In genomic region chr2:20939367-20939766, GRCm38 (mm10) we compare ENCODE assay signal across 10 mouse cellular contexts. TPM values are rescaled to one million over a fixed set of nuclear protein-coding genes. Genes with fewer than 3 reads are reported as not detected.
DNase-seq lines count a peak whose midpoint lies in the region; ATAC-seq and TF ChIP-seq lines count a peak whose summit lies in the region.
"Had no signal": no experiment of that assay in that cellular context is flagged by ENCODE, and none has a peak within 500 bp of the region (broad histone marks: within the 10 kb centered on the region; RNA-seq: fewer than 3 reads in every experiment).

No protein-coding gene starts in this region.

- H3K9ac ChIP-seq in heart, embryonic 14.5 days (ENCODE audit: low read length) = peak overlapping the region; percentile 44
- no peak overlapping the region for H3K9ac ChIP-seq in lung, postnatal 0 days (replicated peaks; ENCODE audit: low read depth)
- H3K9ac ChIP-seq: lung, embryonic 14.5 days; midbrain, embryonic 15.5 days had no signal

- CTCF ChIA-PET in Patski (lab: Charles Lee) = interaction anchor here (1.1 to 1.6 kb wide), 3 partner anchors 17 to 41 kb away, joined by 3 to 6 read pairs (median 4); no protein-coding TSS in a partner anchor

- peak overlapping the region; percentile 78 to 90 for H3K27ac ChIP-seq in heart, embryonic 14.5 days (replicated peaks in 1 of 2; ENCODE audit: control insufficient read depth in 1 of 2, insufficient read depth in 1 of 2, low read depth in 2 of 2, low read length in 2 of 2)
- H3K27ac ChIP-seq in lung, postnatal 0 days (ENCODE audit: low read length) = no peak overlapping the region
- no peak overlapping the region for H3K27ac ChIP-seq in midbrain, embryonic 10.5 days (replicated peaks)
- H3K27ac ChIP-seq: midbrain, embryonic 15.5 days had no signal

- H3K9me3 ChIP-seq in heart, embryonic 14.5 days (ENCODE audit: control insufficient read depth, low read length) = no peaks in the 10 kb centered on the region
- H3K9me3 ChIP-seq in lung, postnatal 0 days (ENCODE audit: low read length) = no peaks in the 10 kb centered on the region
- no peaks in the 10 kb centered on the region for H3K9me3 ChIP-seq in midbrain, embryonic 10.5 days (replicated peaks)
- H3K9me3 ChIP-seq: midbrain, embryonic 15.5 days had no signal

- in situ Hi-C loops in Patski (cut with MboI; ENCODE audit: low pct_unique_long_range_greater_than_20kb) = no loop called here

- no peak for TF ChIP-seq CTCF in Patski (IDR thresholded peaks at IDR 0.05)
- TF ChIP-seq CTCF in lung, postnatal 0 days (IDR thresholded peaks at IDR 0.05) = no peak

- 29% methylated on average over 3 of the region's 3 CpGs for WGBS in heart, embryonic 14.5 days
- 42% methylated on average over 3 of the region's 3 CpGs for WGBS in lung, postnatal 0 days
- WGBS in midbrain, embryonic 10.5 days = 88% methylated on average over 3 of the region's 3 CpGs

- H3K4me1 ChIP-seq in heart, embryonic 14.5 days (ENCODE audit: control insufficient read depth in 2 of 2, insufficient read depth in 2 of 2, low read length in 2 of 2) = peaks cover 46 to 89% of the 10 kb centered on the region in 2 experiments
- peaks cover 17% of the 10 kb centered on the region; the same call in 1 of the 2 replicates for H3K4me1 ChIP-seq in lung, postnatal 0 days (ENCODE audit: insufficient read depth, low read depth, low read length)
- H3K4me1 ChIP-seq in midbrain, embryonic 10.5 days = peaks cover 47% of the 10 kb centered on the region

- POLR2A ChIA-PET in Patski (lab: Charles Lee) = interaction anchor here (0.6 kb wide), 1 partner anchor 49 kb away, joined by 3 read pairs; no protein-coding TSS in a partner anchor

- no peak overlapping the region for H3K4me3 ChIP-seq in heart, embryonic 14.5 days (ENCODE audit: control insufficient read depth in 1 of 2, insufficient read depth in 1 of 2, low read depth in 1 of 2, low read length in 2 of 2)
- H3K4me3 ChIP-seq in lung, postnatal 0 days (ENCODE audit: low read depth, low read length) = no peak overlapping the region
- H3K4me3 ChIP-seq in midbrain, embryonic 10.5 days = no peak overlapping the region
- H3K4me3 ChIP-seq: midbrain, embryonic 15.5 days had no signal

- H3K4me2 ChIP-seq in heart, embryonic 14.5 days (ENCODE audit: low read length) = peak overlapping the region; percentile 41
- no peak overlapping the region for H3K4me2 ChIP-seq in lung, postnatal 0 days (replicated peaks; ENCODE audit: low read depth, low read length)
- H3K4me2 ChIP-seq: lung, embryonic 14.5 days; midbrain, embryonic 15.5 days had no signal

- no peaks in the 10 kb centered on the region for H3K36me3 ChIP-seq in heart, embryonic 14.5 days (ENCODE audit: control insufficient read depth, insufficient read depth, low read length)
- H3K36me3 ChIP-seq in lung, postnatal 0 days (ENCODE audit: insufficient read depth, low read length) = no peaks in the 10 kb centered on the region
- no peaks in the 10 kb centered on the region; the same call in 1 of the 2 replicates for H3K36me3 ChIP-seq in midbrain, embryonic 10.5 days
- H3K36me3 ChIP-seq: midbrain, embryonic 15.5 days had no signal

- ATAC-seq in Patski = peak; percentile 46
- no peak for ATAC-seq in heart, embryonic 14.5 days (ENCODE audit: insufficient number of reproducible peaks, insufficient read depth, low FRiP score, low read depth)
- peak; percentile 81 for ATAC-seq in lung, postnatal 0 days
- ATAC-seq in megakaryocyte-erythroid progenitor cell, adult 5-6 weeks (replicated peaks; ENCODE audit: low FRiP score, low TSS enrichment, poor library complexity, severe bottlenecking) = no peak
- ATAC-seq: inflammation-experienced regulatory T-cells, adult 6 months; midbrain, embryonic 15.5 days had no signal

- peak; percentile 57; the same call in 1 of the 2 replicates for TF ChIP-seq EP300 in lung, postnatal 0 days (IDR thresholded peaks at IDR 0.05)

- H3K27me3 ChIP-seq in Patski = no peaks in the 10 kb centered on the region
- no peaks in the 10 kb centered on the region for H3K27me3 ChIP-seq in heart, embryonic 14.5 days (ENCODE audit: control insufficient read depth, insufficient read depth, low read length)
- no peaks in the 10 kb centered on the region for H3K27me3 ChIP-seq in lung, postnatal 0 days (replicated peaks; ENCODE audit: insufficient read depth, low read length)
- H3K27me3 ChIP-seq in midbrain, embryonic 10.5 days (ENCODE audit: low read depth, poor library complexity, severe bottlenecking) = no peaks in the 10 kb centered on the region
- H3K27me3 ChIP-seq: midbrain, embryonic 15.5 days had no signal

- DNase-seq in Patski (ENCODE audit: low read depth, low spot score) = no peak
- peak; percentile 16 for DNase-seq in gastrocnemius, postnatal 10 days
- peak; percentile 66 for DNase-seq in lung, postnatal 0 days (ENCODE audit: low spot score)
- no peak for DNase-seq in spleen, adult 18-20 months
- no peak for DNase-seq in midbrain, embryonic 10.5 days (ENCODE audit: low spot score)
- DNase-seq: lung, embryonic 14.5 days had no signal

RNA-seq across cellular contexts. Expression of gene Arhgap21, which starts 29.3 kb away (rescaled TPM):
- 42.9 TPM for polyA plus RNA-seq in Patski (2021)
- total RNA-seq in gastrocnemius, postnatal 10 days (2021) = 10 to 100 TPM; 35.9 to 56.3 TPM
- polyA plus RNA-seq in heart, embryonic 14.5 days (2014; fragmentation: Nextera tagmentation; extraction: Ambion mirVana) = 27.4 and 28.0 TPM in 2 replicates
- 9.9 and 10.9 TPM in 2 replicates for polyA plus RNA-seq in lung, postnatal 0 days (2015; fragmentation: Nextera tagmentation; extraction: Ambion mirVana)
- total RNA-seq in megakaryocyte-erythroid progenitor cell, adult 5-6 weeks (2014; fragmentation: Nextera tagmentation) = 54.8 and 57.8 TPM in 2 replicates
- 28.3 and 32.9 TPM in 2 replicates for total RNA-seq in megakaryocyte-erythroid progenitor cell, adult 5-6 weeks (2017)
- polyA plus RNA-seq in midbrain, embryonic 10.5 days (2016; fragmentation: Nextera tagmentation; extraction: Ambion mirVana) = 28.3 and 40.4 TPM in 2 replicates

Comparison
In these comparisons a context has a peak if more than half of its experiments do, and no peak if none do; other contexts are left out.
1. ATAC-seq: peak in Patski (single experiment) and lung, postnatal 0 days (single experiment); none in heart, embryonic 14.5 days (single experiment) and megakaryocyte-erythroid progenitor cell, adult 5-6 weeks (single experiment).
2. DNase-seq: peak in gastrocnemius, postnatal 10 days (single experiment) and lung, postnatal 0 days (single experiment); none in Patski (single experiment), spleen, adult 18-20 months (0 of 2) and midbrain, embryonic 10.5 days (single experiment).
3. H3K27ac ChIP-seq: peak in heart, embryonic 14.5 days (2 of 2); none in lung, postnatal 0 days (single experiment) and midbrain, embryonic 10.5 days (single experiment).